Mouse (Mus musculus) layer of hippocampus, postnatal 10 days (tissue): Measurements from ENCODE around the gene Imp4. TPM values are rescaled to one million over a fixed set of nuclear protein-coding genes. Genes with fewer than 3 reads are reported as not detected.
"Not testable (repeated sequence)": the region's sequence is repeated elsewhere in the genome, so short reads cannot be mapped to it uniquely, and the experiment has no call there.

Experiments
- DNase-seq, 2 experiments: peaks; one replicate each; pipeline ENCODE4 v3.0.0; 2021; ENCODE audit warnings: low spot score in 2 of 2
- long read RNA-seq: library from polyadenylated mRNA; stranded (forward); transcript quantifications from one replicate; pipeline ENCODE4 v2.0.0, GENCODE M21; 2023
- total RNA-seq, 2 experiments: library from RNA; stranded (reverse); gene quantifications; 2 replicates each; pipeline ENCODE4 v1.2.3; 2021

Gene Imp4
- 10 to 100 TPM; 28.5 to 29.6 TPM for total RNA-seq
- long read RNA-seq, full-length matches to known transcripts: 28 of 36 reads
- long read RNA-seq, partial matches to known transcripts: 4 of 36 reads
- long read RNA-seq, other reads (novel, unspliced or antisense): 4 of 36 reads

DNA sequence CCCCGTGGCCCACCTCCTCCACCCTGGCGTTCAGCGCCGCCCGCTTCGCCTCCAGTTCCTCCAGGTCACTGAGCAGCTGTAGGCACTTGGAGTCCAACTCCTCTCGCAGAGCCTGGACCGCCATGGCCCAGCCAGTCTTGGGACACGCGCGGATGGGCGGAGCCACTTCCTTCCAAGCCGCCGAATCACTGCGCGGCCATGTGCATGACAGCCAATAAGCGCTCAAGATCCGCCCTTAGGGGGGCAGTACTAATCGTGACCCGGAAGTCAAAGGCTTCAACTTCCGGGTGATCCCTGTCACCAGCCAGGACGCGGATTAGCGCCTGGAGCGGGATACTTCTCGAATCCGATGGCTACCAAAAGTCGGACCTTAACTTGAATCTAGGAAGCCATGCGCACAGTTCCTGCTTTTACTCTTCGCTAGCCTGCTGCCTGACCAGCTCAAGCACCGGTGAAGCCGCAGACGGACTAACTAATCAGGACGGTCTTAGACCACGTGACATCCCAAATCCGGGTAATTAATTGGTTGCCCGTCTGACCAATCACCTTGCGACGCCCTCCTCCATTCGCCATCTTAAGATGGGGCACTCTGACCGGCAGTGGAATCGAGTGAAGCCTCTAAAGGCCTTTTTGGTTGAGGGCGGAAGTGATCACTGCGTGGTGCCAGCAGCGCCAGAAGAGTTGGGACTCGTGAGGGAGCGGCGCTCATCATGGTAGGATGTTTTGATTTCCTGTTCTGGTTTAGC is at the start of gene Imp4, which contains the start of gene Ccdc115:
Imp4 (plus strand) TSS at position 637 of the 746 bp plus-strand sequence.
Ccdc115 (minus strand) TSS at position 458 of the 746 bp plus-strand sequence.
- DNase-seq: peak; percentile 90 to 95

DNA sequence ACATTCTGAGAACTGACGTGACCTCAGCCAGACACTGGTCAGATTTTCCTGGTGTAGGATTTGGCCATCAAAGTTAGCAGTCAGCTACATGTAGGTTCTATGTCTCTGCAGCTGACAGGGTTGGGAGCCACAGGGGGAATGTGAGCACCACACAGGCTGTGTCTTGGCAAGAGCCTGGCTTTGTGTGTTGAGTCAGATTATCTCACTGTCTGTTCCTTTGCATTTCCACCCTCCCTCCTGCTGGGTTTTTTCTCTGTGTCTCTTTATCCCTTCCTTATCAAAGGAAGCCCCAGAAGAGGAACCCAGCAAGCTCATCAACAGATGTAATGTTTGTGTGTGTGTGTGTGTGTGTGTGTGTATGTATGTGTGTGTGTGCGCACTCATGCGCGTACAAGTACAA is 43.3 kb upstream of the Imp4 start:
- peak in 1 of 2 experiments; percentile 18 for DNase-seq

GRCm38 (mm10) chr1:34399182-34399953 is 40.3 kb upstream of the Imp4 start:
- no peak for DNase-seq

GRCm38 (mm10) chr1:34428466-34428865 is 11.2 kb upstream of the Imp4 start:
- DNase-seq: no peak

DNA sequence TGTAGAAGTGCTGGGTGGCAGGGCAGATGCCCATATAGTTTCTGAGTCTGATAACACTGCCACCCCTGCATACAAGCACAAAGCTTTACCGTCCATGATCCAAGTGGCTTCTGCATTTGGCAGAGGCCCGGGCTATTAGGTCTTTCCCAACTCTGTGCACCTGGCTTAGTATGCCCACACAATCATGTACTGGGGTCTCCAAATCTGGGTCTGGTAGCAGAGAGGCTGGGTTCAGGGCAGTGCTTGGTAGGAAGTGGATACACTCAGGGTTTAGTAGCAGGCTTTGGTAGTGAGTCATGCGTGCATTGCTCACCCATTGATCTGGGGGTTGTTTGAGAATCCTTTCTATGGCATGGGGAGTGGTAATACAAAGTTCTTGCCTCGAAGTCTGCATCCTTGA is 10.4 kb upstream of the Imp4 start:
- DNase-seq: no peak

DNA sequence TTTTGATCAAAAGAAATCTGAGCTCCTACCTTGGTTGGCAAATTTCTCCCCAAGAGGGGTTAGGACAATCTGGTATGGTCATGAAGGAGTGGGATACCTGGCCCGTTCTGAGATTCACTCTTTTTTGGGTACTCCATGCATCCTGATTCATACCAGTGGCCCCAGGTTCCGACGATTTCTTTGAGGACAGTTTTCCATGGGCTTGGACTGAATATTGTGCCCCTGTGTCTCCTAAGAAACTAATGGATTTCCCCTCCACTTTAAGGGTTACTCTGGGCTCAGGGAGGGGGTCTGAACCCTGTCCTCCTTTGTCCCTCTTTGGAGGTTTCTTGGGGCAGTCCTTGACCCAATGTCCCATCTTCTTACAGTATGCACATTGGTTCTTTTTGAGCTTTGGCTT is 8.7 kb upstream of the Imp4 start:
- DNase-seq: no peak

- DNase-seq: no peak
Measured at GRCm38 (mm10) chr1:34431431-34431830, 8.2 kb upstream of the Imp4 start.

DNA sequence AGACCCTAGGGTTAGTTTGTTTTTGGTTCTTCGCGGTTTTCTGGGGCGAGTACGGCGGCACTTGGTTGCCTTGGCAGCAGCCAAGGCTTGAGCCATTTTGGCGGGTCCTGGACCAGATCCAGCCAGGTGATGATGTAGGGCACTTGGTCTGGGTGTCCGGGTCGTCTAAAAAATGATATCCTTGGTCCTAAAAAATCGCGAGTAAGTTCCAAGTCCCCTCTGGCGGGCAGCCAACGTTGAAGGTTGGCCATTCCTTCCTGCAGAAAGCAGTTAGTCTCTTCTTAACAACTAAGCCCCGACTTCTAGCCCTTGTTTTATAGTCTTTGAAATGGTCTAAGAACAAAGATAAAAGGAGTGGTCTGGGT is 7.3 kb upstream of the Imp4 start:
- peak; percentile 33 to 43 for DNase-seq

DNA sequence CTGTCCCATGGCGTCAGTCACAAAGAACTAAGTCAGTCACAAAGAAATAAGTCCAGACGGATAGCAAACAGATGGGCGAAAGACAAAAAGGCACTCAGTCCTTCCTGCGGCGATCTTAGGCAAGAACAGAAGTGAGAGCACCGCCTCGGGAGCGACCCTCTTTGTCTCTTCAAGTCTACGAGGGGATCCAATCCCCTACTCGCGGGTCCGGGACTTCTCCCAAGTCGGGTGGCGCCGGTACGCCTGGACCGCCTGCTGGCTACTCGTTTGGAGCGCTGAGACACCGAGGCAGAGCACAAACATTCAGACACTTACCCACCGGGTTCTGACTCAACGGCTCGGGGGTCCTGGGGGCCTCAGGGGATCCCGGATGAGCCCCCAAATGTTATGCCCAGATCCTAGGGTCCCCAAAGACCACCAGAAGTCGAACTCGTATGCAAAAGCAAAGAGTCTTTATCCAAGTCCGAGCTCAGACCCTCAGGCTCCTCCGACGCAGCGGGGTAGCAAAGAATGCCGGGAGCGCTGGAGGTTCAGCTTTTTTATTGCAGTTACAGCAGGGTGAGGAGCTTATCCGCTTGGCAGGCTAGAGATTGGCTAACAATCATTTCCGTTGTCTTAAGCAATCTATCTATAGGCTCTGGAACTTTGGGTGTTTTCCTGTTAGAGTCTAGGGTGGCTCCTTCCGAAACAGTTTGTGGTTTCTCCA is 6.7 kb upstream of the Imp4 start:
- DNase-seq: peak in 1 of 2 experiments; percentile 39

DNA sequence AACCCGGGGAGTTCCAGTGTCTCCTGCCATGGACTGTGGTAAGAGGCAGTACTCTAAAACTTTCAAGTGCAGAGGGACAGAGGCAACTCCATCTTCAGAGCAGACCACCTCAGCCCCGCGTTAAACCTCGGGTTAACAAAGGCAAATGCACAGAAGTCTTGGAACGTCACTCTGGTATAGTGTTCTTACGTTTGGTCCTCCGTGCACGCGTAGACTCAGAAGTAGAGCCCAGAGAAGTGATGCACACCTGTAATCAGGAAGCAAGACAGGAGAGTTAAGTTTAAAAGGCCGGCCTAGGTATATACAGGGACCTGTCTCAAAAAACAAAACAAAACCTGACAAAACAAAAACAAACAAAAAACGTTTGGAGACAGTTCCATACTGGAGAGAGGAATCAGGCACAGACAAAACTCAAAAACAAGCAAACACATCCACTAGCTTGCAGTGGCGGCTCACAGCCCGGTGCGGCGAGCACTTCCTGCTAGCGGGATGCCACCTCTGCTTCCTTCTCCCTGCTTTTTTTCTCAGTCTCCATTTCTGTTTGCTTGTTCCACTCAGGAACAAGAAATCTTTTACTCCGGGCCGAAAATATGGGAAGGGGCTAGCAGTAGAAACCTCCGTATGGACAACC is 5.6 kb upstream of the Imp4 start:
- DNase-seq: no peak

DNA sequence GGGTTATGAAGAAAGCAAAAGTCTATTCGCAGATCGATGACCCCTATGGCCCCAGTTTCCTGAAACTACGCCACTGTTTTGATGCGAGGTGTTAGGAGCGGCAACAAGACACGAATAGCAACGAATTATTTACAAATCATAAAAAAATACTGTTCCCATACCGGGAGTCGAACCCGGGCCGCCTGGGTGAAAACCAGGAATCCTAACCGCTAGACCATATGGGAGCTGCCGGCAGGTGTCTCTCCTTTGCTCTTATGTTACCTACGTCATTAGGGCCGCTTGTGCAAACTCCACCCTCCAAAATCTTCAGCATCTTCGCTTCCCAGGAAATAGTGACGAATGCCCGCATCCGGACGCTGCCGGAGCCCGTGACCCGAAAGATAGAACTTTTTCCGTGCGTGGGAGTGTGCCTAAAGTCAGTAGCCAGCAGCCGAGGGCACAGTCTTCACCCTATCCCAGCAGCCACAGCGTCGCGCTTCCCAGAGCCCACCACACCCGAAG is 4.9 kb upstream of the Imp4 start:
- DNase-seq: peak; percentile 88 to 90

GRCm38 (mm10) chr1:34435371-34436120 is 4.1 kb upstream of the Imp4 start:
- DNase-seq: no peak

DNA sequence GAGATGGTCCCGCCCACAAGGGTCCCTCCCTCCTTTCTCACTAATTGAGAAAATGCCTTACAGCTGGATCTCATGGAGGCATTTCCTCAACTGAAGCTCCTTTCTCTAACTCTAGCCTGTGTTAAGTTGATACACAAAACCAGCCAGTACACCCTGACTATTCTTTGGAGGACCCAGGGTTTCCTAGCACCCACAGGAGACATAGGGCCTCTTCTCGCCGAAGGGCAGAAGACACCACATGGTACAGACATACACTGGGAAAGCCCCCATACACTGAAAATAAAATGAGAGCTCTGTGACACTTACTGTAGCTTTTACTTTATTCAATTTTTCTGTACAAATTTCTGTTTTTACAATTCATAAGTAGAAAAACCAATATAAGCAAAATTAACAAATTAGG is 3.3 kb upstream of the Imp4 start:
- no peak for DNase-seq

DNA sequence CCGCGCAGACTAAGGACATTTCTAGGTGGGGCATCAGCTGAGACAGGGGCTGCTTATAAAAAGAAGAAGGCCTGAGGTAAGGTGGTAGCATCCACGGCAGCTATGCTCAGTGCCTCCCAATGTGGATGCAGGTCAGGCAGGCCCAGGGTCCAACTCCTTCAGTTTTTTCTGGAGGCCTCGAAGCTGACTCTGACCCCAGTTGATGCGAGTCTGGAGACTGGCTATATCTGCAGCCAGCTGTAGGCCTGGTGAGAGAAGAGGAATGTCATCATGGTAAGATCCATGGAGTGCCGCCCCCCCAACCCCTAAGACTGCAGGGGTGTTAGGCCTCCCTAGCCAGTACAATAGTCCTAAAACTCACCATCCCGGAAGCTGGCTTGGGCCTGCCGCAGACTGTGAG is 2.3 kb upstream of the Imp4 start:
- DNase-seq: not testable (repeated sequence)

DNA sequence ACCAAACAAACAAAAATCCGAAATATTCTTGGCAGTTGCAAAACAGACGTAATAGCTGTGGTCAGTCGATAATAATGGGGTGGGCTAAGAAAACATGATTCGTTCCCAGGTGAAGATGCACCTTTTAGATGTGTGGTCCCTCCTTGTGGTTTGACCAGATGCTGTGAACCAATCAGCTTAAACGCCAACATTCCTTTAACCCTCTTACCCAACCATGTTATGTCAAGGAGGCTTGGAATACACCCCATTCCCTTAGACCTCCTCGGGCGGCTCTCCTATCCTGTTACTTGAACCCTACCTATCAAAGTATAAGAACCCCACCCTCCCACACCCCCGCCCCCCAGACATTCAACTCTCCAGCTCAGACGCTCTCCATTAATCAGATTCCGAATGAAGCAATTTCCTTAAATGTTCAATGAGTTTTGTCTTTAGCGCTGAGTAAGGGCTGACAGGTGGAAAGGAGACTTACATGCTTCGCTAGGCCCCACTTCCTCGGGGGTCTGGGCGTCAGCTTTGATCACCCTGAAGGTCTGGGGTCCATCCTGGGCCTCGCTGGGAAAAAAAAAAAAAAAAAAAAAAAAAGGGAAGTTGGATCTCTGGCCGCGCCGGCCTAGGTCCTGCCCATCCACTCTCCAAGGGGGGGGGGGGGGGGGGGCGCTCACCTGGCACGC is 1.1 kb upstream of the Imp4 start:
- no peak for DNase-seq

DNA sequence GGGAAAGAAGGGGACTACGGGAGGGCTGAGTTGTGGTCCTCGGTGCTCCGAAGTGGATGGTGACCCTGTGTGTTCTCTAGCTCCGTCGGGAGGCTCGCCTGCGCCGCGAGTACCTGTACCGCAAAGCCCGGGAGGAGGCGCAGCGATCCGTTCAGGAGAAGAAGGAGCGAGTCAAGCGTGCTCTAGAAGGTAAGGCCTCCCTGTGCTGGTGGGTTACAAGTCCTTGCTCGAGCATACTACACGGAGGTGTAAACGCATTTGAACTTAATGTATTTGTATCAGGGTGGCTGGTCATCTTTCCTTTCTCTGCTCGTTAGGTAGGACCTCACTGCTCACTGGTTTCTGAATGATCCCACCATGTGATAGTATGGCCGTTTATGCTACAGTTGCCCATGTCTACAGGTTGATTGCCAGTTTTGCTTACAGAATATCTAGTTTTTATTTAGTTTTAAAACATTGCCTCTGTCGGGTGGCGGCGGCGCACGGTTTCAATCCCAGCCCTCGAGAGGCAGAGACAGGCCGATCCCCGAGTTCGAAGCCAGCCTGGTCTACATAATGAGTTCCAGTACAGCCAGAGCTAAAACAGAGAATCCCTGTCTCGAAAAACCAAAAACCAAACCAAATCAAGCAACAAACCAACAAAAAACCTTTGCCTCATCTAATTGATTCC is 445 bp downstream of the Imp4 start:
- no peak for DNase-seq

DNA sequence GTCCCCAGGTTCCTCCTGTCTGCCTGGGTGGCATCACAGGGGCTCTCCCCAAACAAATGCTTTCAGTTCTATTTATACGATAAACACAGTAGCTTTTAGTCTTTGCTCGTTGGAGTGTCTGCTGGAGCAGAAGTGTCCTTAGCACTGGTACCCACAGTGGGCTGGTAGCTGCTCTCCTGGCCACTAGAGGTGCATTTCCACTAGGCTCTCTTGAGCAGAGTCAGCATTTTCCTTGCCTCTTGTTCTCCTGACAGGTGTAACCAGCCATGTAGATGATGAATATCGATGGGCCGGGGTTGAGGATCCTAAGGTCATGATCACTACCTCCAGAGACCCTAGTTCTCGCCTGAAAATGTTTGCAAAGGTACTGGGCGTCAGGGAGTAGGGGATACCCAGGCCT is 3.5 kb downstream of the Imp4 start:
- DNase-seq: no peak

GRCm38 (mm10) chr1:34458431-34458830 is 18.8 kb downstream of the Imp4 start:
- no peak for DNase-seq
